In the genomic region with DNA sequence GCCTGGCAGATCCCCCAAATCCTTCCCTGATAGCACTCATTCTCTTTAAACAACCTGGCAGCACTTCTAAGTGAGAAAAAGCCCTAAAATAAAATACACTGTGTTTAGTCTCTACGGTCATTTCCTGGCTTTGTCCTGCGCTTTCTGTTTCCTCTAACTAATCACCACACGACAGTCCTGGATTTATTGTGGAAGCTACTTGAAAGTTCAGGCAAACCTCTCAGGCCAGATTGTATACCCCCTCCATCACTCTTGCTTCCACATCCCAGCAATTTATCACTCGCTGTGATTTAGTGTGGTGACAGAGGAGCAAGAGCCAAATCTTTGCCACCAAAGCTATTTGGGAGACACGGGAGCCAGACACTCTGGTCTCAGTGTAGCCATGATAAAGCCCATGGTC, we compare ENCODE assay signal across 23 mouse cellular contexts.
DNase-seq lines count a peak whose midpoint lies in the region; ATAC-seq and TF ChIP-seq lines count a peak whose summit lies in the region.
"Had no signal": no experiment of that assay in that cellular context is flagged by ENCODE, and none has a peak within 500 bp of the region (broad histone marks: within the 10 kb centered on the region; RNA-seq: fewer than 3 reads in every experiment).

No protein-coding gene starts in this region.

- no peak for TF ChIP-seq CTCF in lung, postnatal 0 days (IDR thresholded peaks at IDR 0.05)

- no peaks in the 10 kb centered on the region for H3K27me3 ChIP-seq in heart, embryonic 15.5 days
- H3K27me3 ChIP-seq in heart, embryonic 10.5 days (ENCODE audit: insufficient read depth, poor library complexity, severe bottlenecking), result no peaks in the 10 kb centered on the region
- no peaks in the 10 kb centered on the region for H3K27me3 ChIP-seq in lung, postnatal 0 days (replicated peaks; ENCODE audit: insufficient read depth, low read length)
- H3K27me3 ChIP-seq: embryonic facial prominence, embryonic 15.5 days; heart, embryonic 12.5 days; hindbrain, embryonic 12.5 days; limb, embryonic 12.5 days; liver, embryonic 13.5 days; midbrain, embryonic 12.5 days; neural tube, embryonic 13.5 days had no signal

- TF ChIP-seq EP300 in lung, postnatal 0 days (IDR thresholded peaks at IDR 0.05), result no peak

- no peak overlapping the region for H3K4me3 ChIP-seq in heart, embryonic 15.5 days
- H3K4me3 ChIP-seq in heart, embryonic 10.5 days, result no peak overlapping the region
- no peak overlapping the region for H3K4me3 ChIP-seq in lung, postnatal 0 days (ENCODE audit: low read depth, low read length)
- H3K4me3 ChIP-seq: embryonic facial prominence, embryonic 15.5 days; heart, embryonic 12.5 days; hindbrain, embryonic 12.5 days; limb, embryonic 12.5 days; liver, embryonic 13.5 days; midbrain, embryonic 12.5 days; neural tube, embryonic 13.5 days had no signal

- no peak overlapping the region for H3K27ac ChIP-seq in heart, embryonic 15.5 days
- H3K27ac ChIP-seq in heart, embryonic 10.5 days, result no peak overlapping the region
- H3K27ac ChIP-seq in lung, postnatal 0 days (ENCODE audit: low read length), result no peak overlapping the region
- H3K27ac ChIP-seq: embryonic facial prominence, embryonic 15.5 days; hindbrain, embryonic 12.5 days; limb, embryonic 12.5 days; liver, embryonic 13.5 days; midbrain, embryonic 12.5 days; neural tube, embryonic 13.5 days had no signal

- no peak for DNase-seq in heart, embryonic 10.5 days (ENCODE audit: low spot score)
- DNase-seq in kidney, postnatal 10 days, result peak; percentile 28
- DNase-seq in kidney, adult 9 months, result no peak
- DNase-seq in lung, postnatal 0 days (ENCODE audit: low spot score), result peak; percentile 47
- DNase-seq in lung, adult 18-20 months, result no peak
- DNase-seq in yolk sac, embryonic 10.5 days (ENCODE audit: low spot score), result peak; percentile 12
- DNase-seq in urinary bladder, postnatal 14 days (ENCODE audit: low spot score), result no peak
- DNase-seq: adrenal gland, adult 8-10 months; cerebellum, adult 9-10 months; gastrocnemius, postnatal 36 days; liver, embryonic 13.5 days; thymus, postnatal 14 days had no signal

- 0 out of 2 replicates have a peak, but pooled peaks have one; percentile 39 for ATAC-seq in heart, embryonic 15.5 days (replicated peaks; ENCODE audit: insufficient number of reproducible peaks, insufficient read depth, low FRiP score, low read depth)
- no peak for ATAC-seq in lung, postnatal 0 days
- ATAC-seq: CD4-positive, CD25-positive, alpha-beta regulatory T cell, adult 4 months; forebrain, embryonic 16.5 days; inflammation-experienced regulatory T-cells, adult 6 months; Patski had no signal

- WGBS in heart, embryonic 15.5 days, result 35% methylated on average over 5 of the region's 5 CpGs
- WGBS in heart, embryonic 10.5 days, result 54% methylated on average over 5 of the region's 5 CpGs
- WGBS in lung, postnatal 0 days, result 25% methylated on average over 5 of the region's 5 CpGs

- no peaks in the 10 kb centered on the region for H3K36me3 ChIP-seq in heart, embryonic 15.5 days
- no peaks in the 10 kb centered on the region for H3K36me3 ChIP-seq in heart, embryonic 10.5 days
- H3K36me3 ChIP-seq in lung, postnatal 0 days (ENCODE audit: insufficient read depth, low read length), result no peaks in the 10 kb centered on the region
- H3K36me3 ChIP-seq: embryonic facial prominence, embryonic 15.5 days; heart, embryonic 12.5 days; hindbrain, embryonic 12.5 days; limb, embryonic 12.5 days; liver, embryonic 13.5 days; midbrain, embryonic 12.5 days; neural tube, embryonic 13.5 days had no signal

- H3K4me2 ChIP-seq in heart, embryonic 15.5 days, result no peak overlapping the region
- H3K4me2 ChIP-seq in lung, postnatal 0 days (replicated peaks; ENCODE audit: low read depth, low read length), result no peak overlapping the region
- H3K4me2 ChIP-seq: embryonic facial prominence, embryonic 15.5 days; heart, embryonic 12.5 days; hindbrain, embryonic 12.5 days; limb, embryonic 12.5 days; liver, embryonic 13.5 days; midbrain, embryonic 12.5 days; neural tube, embryonic 13.5 days had no signal

- H3K4me1 ChIP-seq in heart, embryonic 15.5 days (replicated peaks), result 0 out of 2 replicates have a peak, but pooled peaks cover 2% of the 10 kb centered on the region
- peaks cover 6% of the 10 kb centered on the region for H3K4me1 ChIP-seq in heart, embryonic 10.5 days
- no peaks in the 10 kb centered on the region for H3K4me1 ChIP-seq in lung, postnatal 0 days (ENCODE audit: insufficient read depth, low read depth, low read length)
- H3K4me1 ChIP-seq: embryonic facial prominence, embryonic 15.5 days; hindbrain, embryonic 12.5 days; liver, embryonic 13.5 days; midbrain, embryonic 12.5 days had no signal

- no peak overlapping the region for H3K9ac ChIP-seq in heart, embryonic 15.5 days
- no peak overlapping the region for H3K9ac ChIP-seq in lung, postnatal 0 days (replicated peaks; ENCODE audit: low read depth)
- H3K9ac ChIP-seq: embryonic facial prominence, embryonic 15.5 days; heart, embryonic 12.5 days; hindbrain, embryonic 12.5 days; limb, embryonic 12.5 days; liver, embryonic 13.5 days; midbrain, embryonic 12.5 days; neural tube, embryonic 13.5 days had no signal

- no peaks in the 10 kb centered on the region for H3K9me3 ChIP-seq in heart, embryonic 15.5 days (replicated peaks)
- H3K9me3 ChIP-seq in heart, embryonic 10.5 days, result no peaks in the 10 kb centered on the region
- H3K9me3 ChIP-seq in lung, postnatal 0 days (ENCODE audit: low read length), result no peaks in the 10 kb centered on the region
- H3K9me3 ChIP-seq: embryonic facial prominence, embryonic 15.5 days; heart, embryonic 12.5 days; hindbrain, embryonic 12.5 days; limb, embryonic 12.5 days; liver, embryonic 13.5 days; midbrain, embryonic 12.5 days; neural tube, embryonic 13.5 days had no signal

Comparison
In these comparisons a context has a peak if more than half of its experiments do, and no peak if none do; other contexts are left out.
1. DNase-seq: peak in kidney, postnatal 10 days (single experiment), lung, postnatal 0 days (single experiment) and yolk sac, embryonic 10.5 days (single experiment); none in heart, embryonic 10.5 days (single experiment), kidney, adult 9 months (single experiment), lung, adult 18-20 months (0 of 2) and urinary bladder, postnatal 14 days (single experiment).